Mouse (Mus musculus): ENCODE measurements around the gene Trappc6a. TPM values are rescaled to one million over a fixed set of nuclear protein-coding genes. Genes with fewer than 3 reads are reported as not detected.

The Trappc6a gene
- polyA plus RNA-seq (2017; shearing (Covaris generic)): 10 to 100 TPM; 38.7 to 44.6 TPM

DNA sequence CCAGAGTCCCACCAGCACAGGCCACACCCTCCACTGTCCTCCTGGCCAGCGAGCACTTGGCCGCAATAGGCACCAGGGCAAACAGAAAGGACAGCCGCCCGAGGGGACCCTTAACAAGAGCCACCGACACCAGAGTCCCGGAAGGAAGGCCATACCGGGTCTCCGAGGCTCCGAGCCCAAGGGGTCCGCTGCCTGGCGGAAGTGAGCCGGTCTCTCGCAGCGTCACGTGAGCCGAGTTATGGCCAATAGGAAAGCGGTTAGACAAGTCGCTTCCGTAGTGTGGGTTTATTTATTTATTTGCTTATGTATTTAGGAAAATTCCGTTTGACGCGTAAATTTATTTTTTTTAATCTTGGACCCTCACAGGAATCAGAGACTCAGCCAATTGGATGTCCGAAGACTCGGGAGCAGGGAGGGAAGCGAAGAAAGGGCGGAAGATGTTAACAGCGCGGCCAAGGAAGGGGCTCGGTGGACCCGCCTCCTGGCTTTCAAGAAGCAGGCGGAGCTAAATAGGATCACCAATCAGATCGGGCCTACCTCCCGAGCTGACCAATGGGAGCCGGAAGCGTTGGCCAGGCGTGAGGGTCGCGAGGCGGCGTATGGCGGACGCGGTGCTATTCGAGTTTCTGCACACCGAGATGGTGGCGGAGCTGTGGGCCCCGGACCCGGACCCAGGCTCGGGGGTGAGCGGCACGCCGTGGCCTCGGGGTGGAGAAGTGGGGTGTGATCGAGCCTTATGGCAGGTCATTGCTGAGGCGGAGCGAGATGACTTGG, at the start of gene Trappc6a, which contains the start of gene Bloc1s3:
Gene Trappc6a (plus strand): TSS at position 246 of the 774 bp plus-strand sequence.
Gene Bloc1s3 (minus strand): TSS at position 218 of the 774 bp plus-strand sequence.
- ATAC-seq: peak; percentile 91

DNA sequence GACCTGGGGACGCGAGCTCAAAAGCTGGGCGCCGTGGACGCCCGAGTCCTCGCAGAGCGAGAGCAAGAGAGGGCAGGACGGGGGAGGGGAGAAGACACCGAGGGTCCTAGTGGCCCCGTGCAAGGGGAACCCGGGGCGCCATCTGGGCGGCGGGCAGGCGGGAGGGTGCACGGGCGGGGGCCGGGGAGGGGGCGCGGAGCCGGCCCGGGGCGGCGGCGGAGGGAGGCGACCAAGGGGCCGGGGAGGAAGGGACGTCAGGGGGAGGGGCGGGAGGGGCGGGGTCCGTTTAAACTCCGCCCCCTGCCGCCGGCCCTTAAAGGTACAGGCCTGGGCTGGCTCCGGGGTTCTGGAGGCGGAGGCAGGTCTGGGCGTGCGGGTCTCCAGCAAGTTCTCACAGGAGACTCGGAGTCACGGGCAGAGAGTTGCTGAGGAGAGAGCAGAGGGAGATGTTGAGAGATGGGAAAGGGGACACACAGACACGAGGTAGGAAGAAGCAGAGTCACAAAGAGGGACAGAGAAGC, 49.5 kb upstream of the Trappc6a start, which contains the start of gene Mark4:
Gene Mark4 (minus strand): TSS at position 231 of the 521 bp plus-strand sequence.
- ATAC-seq: peak; percentile 76

GRCm38 (mm10) chr7:19459144-19459870, 48.9 kb upstream of the Trappc6a start:
- no peak for ATAC-seq

- ATAC-seq: no peak
Observed at GRCm38 (mm10) chr7:19460500-19460899, 47.7 kb upstream of the Trappc6a start.

DNA sequence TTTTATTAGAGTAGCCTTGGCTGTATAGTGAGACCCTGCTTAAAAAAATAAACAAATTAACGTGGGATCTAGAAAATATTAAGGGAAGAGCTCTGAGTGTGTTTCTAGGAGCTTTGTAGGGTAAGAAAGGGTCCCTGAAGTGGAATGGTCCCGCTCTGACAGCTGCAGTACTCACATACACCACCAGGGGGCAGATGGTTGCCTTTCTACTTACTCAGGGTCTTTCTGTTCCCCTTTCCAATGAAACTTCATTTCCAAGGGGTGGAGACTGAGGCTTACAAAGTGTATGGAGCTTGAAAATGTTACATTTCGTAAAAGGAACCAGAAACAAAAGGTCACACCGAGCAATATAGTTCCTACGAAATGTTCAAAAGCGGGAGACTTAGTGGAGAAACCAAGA, 46.7 kb upstream of the Trappc6a start:
- ATAC-seq: no peak

GRCm38 (mm10) chr7:19462443-19462842, 45.8 kb upstream of the Trappc6a start:
- no peak for ATAC-seq

- ATAC-seq: no peak
Observed at GRCm38 (mm10) chr7:19462884-19463381, 45.3 kb upstream of the Trappc6a start, which contains the start of gene Exoc3l2. Gene Exoc3l2 (plus strand): TSS chr7:19463331.

GRCm38 (mm10) chr7:19464367-19465307, 43.6 kb upstream of the Trappc6a start:
- no peak for ATAC-seq

DNA sequence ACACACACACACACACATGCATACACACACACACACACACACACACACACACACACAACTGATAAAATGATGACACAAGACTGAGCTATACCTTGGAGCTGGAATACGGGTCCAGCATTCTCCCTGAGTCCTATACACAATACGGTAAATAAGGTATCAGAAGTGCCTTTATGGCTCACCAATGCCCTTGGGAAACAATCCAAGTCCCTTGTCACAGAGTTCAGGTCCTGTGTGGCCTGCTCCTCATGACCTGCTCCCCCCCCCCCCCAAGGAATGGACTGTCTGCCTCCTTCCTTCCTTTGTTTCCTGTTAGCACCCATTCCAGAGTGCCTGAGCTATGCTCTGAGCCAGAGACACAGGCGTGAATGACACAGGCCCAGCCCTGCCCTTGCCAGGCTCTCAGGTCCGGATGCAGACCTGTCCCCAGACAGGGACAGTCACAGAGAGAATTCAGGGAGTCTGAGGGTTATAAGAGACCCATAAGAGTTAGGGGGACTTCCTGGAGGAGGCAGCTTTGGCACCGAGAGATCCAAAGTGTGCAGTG, 41.5 kb upstream of the Trappc6a start:
- no peak for ATAC-seq

GRCm38 (mm10) chr7:19467638-19468037, 40.6 kb upstream of the Trappc6a start:
- ATAC-seq: no peak

GRCm38 (mm10) chr7:19468279-19468678, 39.9 kb upstream of the Trappc6a start:
- ATAC-seq: no peak

DNA sequence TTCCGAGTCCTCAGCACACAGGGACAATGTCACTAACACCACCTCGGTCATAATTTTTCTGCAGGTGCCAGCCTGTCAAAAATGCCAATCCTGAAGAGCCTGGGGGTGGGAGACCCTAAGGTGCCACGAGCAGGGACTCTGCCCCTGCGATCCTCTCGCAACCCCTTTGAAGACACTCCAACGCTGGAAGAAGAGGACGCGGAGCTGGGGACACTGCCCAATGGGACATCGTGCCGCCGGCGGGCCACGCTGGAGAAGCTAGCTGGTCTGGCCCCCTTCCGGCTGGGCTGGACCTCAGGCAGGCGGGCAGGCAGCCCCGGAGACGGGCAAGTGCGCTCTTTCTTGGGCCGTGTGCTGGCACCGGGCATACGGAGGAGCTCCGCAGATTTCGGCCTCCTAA, 38.8 kb upstream of the Trappc6a start:
- no peak for ATAC-seq

DNA sequence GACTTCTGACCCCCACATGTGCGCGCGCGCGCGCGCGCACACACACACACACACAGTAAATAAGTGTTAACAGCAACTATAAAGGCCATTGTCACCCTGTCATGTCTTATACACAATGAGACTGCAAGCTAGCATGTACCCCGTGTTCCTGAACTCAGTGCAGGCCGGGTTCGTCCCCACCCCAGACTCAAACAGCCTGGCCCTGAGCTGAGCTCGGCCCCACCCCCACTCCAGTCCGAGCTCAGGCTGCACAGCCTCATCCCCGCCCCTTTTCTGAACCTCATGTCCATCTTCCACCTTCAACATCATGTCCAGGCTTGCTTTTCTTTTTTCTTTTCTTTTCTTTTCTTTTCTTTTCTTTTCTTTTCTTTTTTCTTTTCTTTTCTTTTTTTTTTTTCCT, 37.9 kb upstream of the Trappc6a start:
- no peak for ATAC-seq

DNA sequence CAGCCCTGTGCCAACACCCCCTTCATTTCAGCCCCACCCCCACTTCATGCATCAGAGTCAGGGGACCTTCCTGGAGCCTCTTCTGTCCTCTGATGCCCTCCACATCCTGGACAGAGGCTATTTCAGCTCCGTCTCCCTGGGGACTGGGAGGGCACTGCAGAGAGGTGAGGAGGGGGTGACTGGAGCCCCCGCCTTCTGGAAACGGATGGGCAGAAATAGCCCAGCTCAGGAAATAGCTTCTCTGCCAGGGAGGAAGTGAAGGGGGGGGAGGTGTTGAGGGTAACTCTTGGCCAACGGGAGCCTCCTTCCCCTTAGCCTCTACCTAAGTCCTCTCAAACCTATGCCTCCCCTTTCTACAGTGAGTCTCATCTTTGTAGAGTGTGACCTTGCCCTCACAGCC, 35.8 kb upstream of the Trappc6a start:
- peak; percentile 40 for ATAC-seq

DNA sequence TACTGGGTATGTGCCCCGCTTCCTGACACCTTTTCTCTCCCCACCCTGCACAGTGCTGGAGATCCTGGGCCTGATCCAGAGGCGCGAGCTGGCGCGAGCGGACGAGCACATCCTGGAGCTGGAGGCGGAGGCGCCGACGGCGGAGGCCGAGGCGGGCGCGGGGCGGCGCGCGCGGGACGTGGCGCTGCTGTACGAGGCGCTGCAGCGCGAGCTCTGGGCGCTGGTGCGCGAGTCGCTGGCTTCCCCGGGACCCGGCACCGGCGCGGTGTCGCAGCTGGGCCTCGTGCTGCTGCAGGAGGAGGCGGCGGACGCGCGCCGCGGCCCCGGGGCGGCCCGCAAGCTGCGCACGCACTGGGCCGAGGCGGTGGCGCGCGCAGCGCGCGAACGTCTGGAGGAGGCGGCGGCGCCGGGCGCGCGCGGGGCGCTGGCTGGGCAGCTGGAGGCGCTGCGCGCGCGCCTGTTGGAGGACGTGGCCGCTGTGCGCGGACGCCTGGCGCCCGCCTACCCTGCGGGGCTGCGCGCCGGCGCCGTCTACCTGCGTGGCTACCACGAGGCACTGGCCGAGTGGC, 34.2 kb upstream of the Trappc6a start:
- ATAC-seq: no peak

- ATAC-seq: no peak
Observed at GRCm38 (mm10) chr7:19477084-19477483, 31.1 kb upstream of the Trappc6a start.

GRCm38 (mm10) chr7:19477624-19478384, 30.4 kb upstream of the Trappc6a start:
- ATAC-seq: no peak

- no peak for ATAC-seq
Observed at GRCm38 (mm10) chr7:19483281-19483680, 24.9 kb upstream of the Trappc6a start.

- ATAC-seq: no peak
Observed at GRCm38 (mm10) chr7:19485488-19485887, 22.7 kb upstream of the Trappc6a start.

GRCm38 (mm10) chr7:19486549-19486948, 21.6 kb upstream of the Trappc6a start:
- ATAC-seq: no peak

DNA sequence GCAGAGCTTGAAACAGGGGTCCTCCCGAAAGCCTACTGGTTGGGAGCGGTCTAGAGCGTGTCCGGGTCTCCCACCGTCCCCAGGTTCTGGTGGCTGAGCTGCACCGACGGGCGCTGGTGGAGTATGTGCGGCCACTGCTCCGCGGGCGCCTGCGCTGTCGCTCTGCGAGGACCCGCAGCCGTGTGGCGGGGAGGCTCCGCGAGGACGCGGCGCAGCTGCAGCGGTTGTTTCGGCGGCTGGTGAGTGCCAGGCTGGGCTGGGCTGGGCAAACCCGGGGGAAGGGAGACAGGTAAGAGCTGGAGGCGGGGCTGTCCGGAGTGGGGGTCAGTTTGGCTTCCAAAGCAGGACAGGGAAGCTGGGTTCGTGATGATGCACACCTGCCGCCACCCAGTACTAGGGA, 18.7 kb upstream of the Trappc6a start:
- ATAC-seq: no peak
